24 mouse cellular contexts compared by ENCODE assay signal in the genomic region with DNA sequence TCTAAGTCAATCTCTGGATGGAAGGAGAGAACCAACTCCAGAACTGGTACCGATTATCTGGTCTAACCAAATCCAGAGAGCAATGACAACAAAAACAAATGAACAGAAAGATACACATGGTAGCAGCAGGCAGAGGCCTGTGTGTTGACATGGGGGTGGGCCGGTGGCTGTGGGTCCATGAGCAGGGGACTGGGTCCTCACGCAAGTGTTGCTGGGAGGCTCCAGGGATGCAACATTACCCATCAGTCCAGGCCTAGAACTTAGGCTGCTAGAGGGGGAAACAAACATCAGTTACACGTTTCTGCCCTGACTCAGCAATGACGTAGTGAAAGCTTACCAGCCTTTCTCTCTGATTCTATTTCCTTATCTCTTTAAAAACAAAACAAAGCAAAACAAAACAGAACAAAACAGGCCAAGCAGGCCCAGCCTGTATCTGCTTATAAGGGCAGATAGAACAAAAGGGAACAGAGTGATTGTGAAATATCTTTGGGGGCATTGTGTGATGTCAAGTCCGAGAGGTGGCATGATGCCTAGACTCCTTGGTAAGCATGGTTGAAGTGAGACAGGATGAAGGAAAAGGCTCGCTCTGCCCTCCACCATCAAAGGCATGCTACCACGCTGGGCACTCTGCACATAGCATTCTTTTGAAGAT. TPM values are rescaled to one million over a fixed set of nuclear protein-coding genes. Genes with fewer than 3 reads are reported as not detected.
DNase-seq lines count a peak whose midpoint lies in the region; ATAC-seq and TF ChIP-seq lines count a peak whose summit lies in the region.
"Had no signal": no experiment of that assay in that cellular context is flagged by ENCODE, and none has a peak within 500 bp of the region (broad histone marks: within the 10 kb centered on the region; RNA-seq: fewer than 3 reads in every experiment).

No protein-coding gene starts in this region.

- H3K79me2 ChIP-seq in liver, adult 2 months (ENCODE audit: control insufficient read depth, insufficient read depth, low read length) = no peaks in the 10 kb centered on the region

- no peaks in the 10 kb centered on the region for H3K36me3 ChIP-seq in liver, adult 2 months (ENCODE audit: control insufficient read depth, insufficient read depth, low read length)
- no peaks in the 10 kb centered on the region for H3K36me3 ChIP-seq in liver, embryonic 11.5 days (ENCODE audit: control insufficient read depth, insufficient read depth, low read length)
- H3K36me3 ChIP-seq in small intestine, adult 2 months (ENCODE audit: control insufficient read depth, insufficient read depth, low read length) = no peaks in the 10 kb centered on the region
- H3K36me3 ChIP-seq: embryonic facial prominence, embryonic 13.5 days; hindbrain, embryonic 10.5 days; midbrain, embryonic 10.5 days had no signal

- no peak overlapping the region for H3K27ac ChIP-seq in liver, adult 2 months (replicated peaks; ENCODE audit: insufficient read depth, low read depth, low read length)
- H3K27ac ChIP-seq in liver, embryonic 11.5 days (ENCODE audit: low read depth, low read length) = no peak overlapping the region
- 0 out of 2 replicates have a peak overlapping the region, but pooled peaks have one; percentile 10 for H3K27ac ChIP-seq in small intestine, adult 2 months (ENCODE audit: insufficient read depth, low read depth, low read length)
- H3K27ac ChIP-seq: embryonic facial prominence, embryonic 13.5 days; hindbrain, embryonic 10.5 days; kidney, postnatal 0 days; liver, embryonic 14.5 days; midbrain, embryonic 10.5 days had no signal

- WGBS in liver, adult 2 months = 85% methylated on average over 8 of the region's 8 CpGs
- WGBS in liver, embryonic 11.5 days = 77% methylated on average over 8 of the region's 8 CpGs
- 82% methylated on average over 8 of the region's 8 CpGs for WGBS in small intestine, adult 2 months

- H3K27me3 ChIP-seq in liver, adult 2 months (ENCODE audit: control insufficient read depth, insufficient read depth, low read length) = no peaks in the 10 kb centered on the region
- no peaks in the 10 kb centered on the region for H3K27me3 ChIP-seq in liver, embryonic 11.5 days (replicated peaks; ENCODE audit: control insufficient read depth, insufficient read depth, low read length)
- no peaks in the 10 kb centered on the region for H3K27me3 ChIP-seq in small intestine, adult 2 months (ENCODE audit: control insufficient read depth, insufficient read depth, low read length)
- H3K27me3 ChIP-seq: CH12.LX; embryonic facial prominence, embryonic 13.5 days; Patski had no signal

- H3K4me2 ChIP-seq in liver, embryonic 11.5 days = no peak overlapping the region
- H3K4me2 ChIP-seq: embryonic facial prominence, embryonic 13.5 days had no signal

- peak; percentile 34 for DNase-seq in liver, adult 2 months (ENCODE audit: extremely low read depth, low read depth, low spot score)
- no peak for DNase-seq in liver, embryonic 11.5 days (ENCODE audit: low spot score)
- peak; percentile 55 for DNase-seq in NIH3T3 (ENCODE audit: low read depth)
- peak; percentile 32 for DNase-seq in lung, postnatal 10 days
- DNase-seq in natural killer cell, adult 2 months (ENCODE audit: low spot score in 2 of 2) = no peak
- DNase-seq in spleen, postnatal 36 days (ENCODE audit: low spot score in 2 of 2) = no peak
- no peak for DNase-seq in left cerebral cortex, adult 8-10 months (ENCODE audit: low spot score in 2 of 2)
- DNase-seq: adrenal gland, adult 8-10 months; layer of hippocampus, adult 9-11 months; left cerebral cortex, postnatal 4 days; right cerebral cortex, postnatal 25 days; thymus, postnatal 36 days had no signal

- H3K4me3 ChIP-seq in liver, adult 2 months (ENCODE audit: insufficient read depth, low read depth, low read length) = no peak overlapping the region
- H3K4me3 ChIP-seq in liver, embryonic 11.5 days (ENCODE audit: low read depth, low read length) = no peak overlapping the region
- no peak overlapping the region for H3K4me3 ChIP-seq in small intestine, adult 2 months (ENCODE audit: low read depth, low read length)
- H3K4me3 ChIP-seq: embryonic facial prominence, embryonic 13.5 days; hindbrain, embryonic 10.5 days; midbrain, embryonic 10.5 days had no signal

- TF ChIP-seq POLR2A in liver, adult 2 months (IDR thresholded peaks at IDR 0.05; ENCODE audit: extremely low read depth, insufficient read depth, low read length) = no peak
- TF ChIP-seq POLR2A in small intestine, adult 2 months (IDR thresholded peaks at IDR 0.05; ENCODE audit: low read depth, low read length) = no peak

- TF ChIP-seq CTCF in liver, adult 2 months (IDR thresholded peaks at IDR 0.05; ENCODE audit: low read depth, low read length) = no peak
- TF ChIP-seq CTCF in small intestine, adult 2 months (IDR thresholded peaks at IDR 0.05; ENCODE audit: extremely low read depth, insufficient read length, insufficient replicate concordance, low read depth, low read length) = no peak

- H3K9ac ChIP-seq in liver, adult 2 months (ENCODE audit: low read depth, low read length) = no peak overlapping the region
- H3K9ac ChIP-seq in liver, embryonic 11.5 days (ENCODE audit: low read depth, low read length) = no peak overlapping the region
- H3K9ac ChIP-seq: embryonic facial prominence, embryonic 13.5 days; liver, embryonic 14.5 days had no signal

- no peaks in the 10 kb centered on the region for H3K9me3 ChIP-seq in liver, embryonic 11.5 days (ENCODE audit: control insufficient read depth, low read length)
- H3K9me3 ChIP-seq: embryonic facial prominence, embryonic 13.5 days; hindbrain, embryonic 10.5 days; midbrain, embryonic 10.5 days had no signal

- no peak for ATAC-seq in liver, embryonic 11.5 days (replicated peaks; ENCODE audit: low FRiP score)
- ATAC-seq: forebrain, embryonic 14.5 days; Patski had no signal

- H3K4me1 ChIP-seq in liver, adult 2 months (ENCODE audit: control insufficient read depth, insufficient read depth, low read length) = no peaks in the 10 kb centered on the region
- H3K4me1 ChIP-seq in liver, embryonic 11.5 days (replicated peaks; ENCODE audit: control insufficient read depth, insufficient read depth, low read length) = no peaks in the 10 kb centered on the region
- peaks cover 51% of the 10 kb centered on the region for H3K4me1 ChIP-seq in small intestine, adult 2 months (ENCODE audit: control insufficient read depth, insufficient read depth, insufficient read length, low read length)
- H3K4me1 ChIP-seq: embryonic facial prominence, embryonic 13.5 days had no signal

RNA-seq across cellular contexts. Expression of a gene that starts 24.4 kb away (rescaled TPM):
- total RNA-seq in liver, adult 2 months (2014; rRNA removed) = not detected in 2 replicates
- polyA plus RNA-seq in liver, adult 2 months (2012; rRNA removed) = not detected in 2 replicates
- polyA plus RNA-seq in liver, embryonic 11.5 days (2014; fragmentation: Nextera tagmentation; extraction: Ambion mirVana) = 0.19 TPM in 1 of 2 replicates, not detected in the other
- polyA plus RNA-seq in small intestine, adult 2 months (2012; rRNA removed) = not detected in 2 replicates
- total RNA-seq in left cerebral cortex, adult 8-10 months (2022) = under 1 TPM in 1 of 4 experiments, not detected in 3; 0.35 TPM
- total RNA-seq: CH12.LX; gastrocnemius, adult 18-20 months; heart, adult 8-10 months; left cerebral cortex, postnatal 4 days had no signal
- polyA plus RNA-seq: forebrain, embryonic 14.5 days; intestine, embryonic 14.5 days; liver, embryonic 14.5 days; midbrain, embryonic 10.5 days had no signal

RNA-seq across cellular contexts. Expression of a gene that starts 57.9 kb away (rescaled TPM):
- total RNA-seq in liver, adult 2 months (2014; rRNA removed) = not detected in 2 replicates
- polyA plus RNA-seq in liver, adult 2 months (2012; rRNA removed) = not detected in 2 replicates
- not detected in 2 replicates for polyA plus RNA-seq in liver, embryonic 11.5 days (2014; fragmentation: Nextera tagmentation; extraction: Ambion mirVana)
- not detected in 2 replicates for polyA plus RNA-seq in small intestine, adult 2 months (2012; rRNA removed)
- total RNA-seq in left cerebral cortex, adult 8-10 months (2022) = not detected
- total RNA-seq: adrenal gland, adult 8-10 months; CH12.LX; heart, adult 8-10 months; left cerebral cortex, postnatal 4 days had no signal
- polyA plus RNA-seq: forebrain, embryonic 14.5 days; hindbrain, embryonic 10.5 days; intestine, embryonic 14.5 days; kidney, postnatal 0 days; liver, embryonic 14.5 days; midbrain, embryonic 10.5 days; Patski had no signal

Comparison
In these comparisons a context has a peak if more than half of its experiments do, and no peak if none do; other contexts are left out.
1. DNase-seq: peak in liver, adult 2 months (single experiment), NIH3T3 (single experiment) and lung, postnatal 10 days (single experiment); none in liver, embryonic 11.5 days (single experiment), natural killer cell, adult 2 months (0 of 2), spleen, postnatal 36 days (0 of 2) and left cerebral cortex, adult 8-10 months (0 of 2).